Mouse (Mus musculus) embryo, embryonic 10.5 days (tissue): ENCODE data around the gene Rln1.
A peak's percentile ranks its signal among the peaks of the same experiment; 100 is the strongest.

Source experiments
- DNase-seq: peaks from one replicate; pipeline ENCODE4 v3.0.0-alpha.2; 2015; ENCODE audit warnings: low spot score

The Rln1 gene

DNA sequence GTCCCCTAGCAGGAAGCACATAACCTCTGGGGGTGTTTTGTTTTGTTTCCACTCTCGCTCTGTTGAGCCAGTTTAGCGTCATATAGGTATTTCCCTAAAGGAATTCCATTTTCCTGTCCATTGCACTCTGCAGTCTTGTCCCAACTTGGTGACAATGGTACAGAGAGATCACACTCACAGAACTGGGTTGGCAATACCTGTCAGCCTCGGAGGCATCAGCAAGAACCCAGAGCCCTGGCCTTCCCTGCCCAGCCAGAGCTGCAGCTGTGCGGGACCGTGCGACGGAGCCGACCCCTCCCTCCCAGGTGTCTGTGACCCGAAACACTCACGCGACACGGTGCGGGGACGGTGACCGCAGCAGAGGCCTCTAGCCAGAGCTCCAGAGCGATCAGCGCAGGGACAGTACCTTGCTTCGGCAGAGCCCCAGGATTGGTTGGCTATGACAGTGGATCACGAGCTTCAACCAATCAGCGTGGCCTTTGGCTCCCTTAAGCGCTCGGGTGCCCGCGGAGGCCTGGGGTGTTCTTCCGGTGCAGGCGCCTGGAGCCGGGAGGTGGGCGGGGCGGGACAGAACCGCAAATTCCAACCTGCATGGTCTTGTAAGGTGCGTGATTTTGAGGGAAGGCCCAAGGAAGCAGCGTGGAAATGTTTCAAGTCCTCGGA lies 27.1 kb upstream of the Rln1 start:
- peak; percentile 94 for DNase-seq

DNA sequence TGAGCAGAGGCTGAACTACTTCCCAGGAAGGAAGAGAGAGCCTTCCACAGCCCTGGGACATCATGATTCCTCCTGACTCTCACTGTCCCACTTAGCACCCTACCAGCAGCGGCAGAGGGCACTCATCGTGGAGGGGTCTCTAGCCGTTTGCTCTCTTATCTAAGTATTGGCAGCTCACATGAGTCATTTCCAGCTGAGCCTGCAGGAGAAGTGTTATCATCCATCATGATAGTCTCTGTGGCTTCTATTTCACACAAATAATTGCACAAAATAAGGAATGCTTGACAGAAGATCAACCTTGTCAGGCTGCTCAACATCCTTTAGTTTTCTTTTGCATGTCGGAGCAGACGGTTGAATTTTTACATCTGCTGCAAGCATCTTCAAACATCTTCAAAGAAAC lies 25.8 kb upstream of the Rln1 start:
- DNase-seq, result no peak

DNA sequence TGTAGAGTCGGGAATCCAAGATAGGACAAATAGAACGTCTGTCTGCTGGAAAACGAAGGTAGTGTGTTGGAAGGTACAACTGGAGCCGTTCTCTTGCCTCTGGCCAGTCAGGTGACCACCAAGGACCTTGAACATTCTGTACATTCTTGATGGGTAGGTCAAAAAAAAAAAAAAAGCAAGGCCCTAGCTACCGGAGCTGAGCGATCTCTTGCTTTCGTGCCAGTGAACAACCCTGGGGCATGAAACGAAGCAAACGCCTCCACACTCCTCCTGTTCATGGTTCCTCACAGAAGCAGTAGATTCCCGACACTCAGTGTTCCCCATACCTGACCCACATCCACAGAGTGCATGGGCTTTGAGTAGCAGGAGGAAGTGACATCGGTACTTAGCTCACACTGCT lies 21.8 kb upstream of the Rln1 start:
- DNase-seq, result no peak

GRCm38 (mm10) chr19:29354895-29355877 lies 20.7 kb upstream of the Rln1 start:
- DNase-seq, result peak; percentile 90

DNA sequence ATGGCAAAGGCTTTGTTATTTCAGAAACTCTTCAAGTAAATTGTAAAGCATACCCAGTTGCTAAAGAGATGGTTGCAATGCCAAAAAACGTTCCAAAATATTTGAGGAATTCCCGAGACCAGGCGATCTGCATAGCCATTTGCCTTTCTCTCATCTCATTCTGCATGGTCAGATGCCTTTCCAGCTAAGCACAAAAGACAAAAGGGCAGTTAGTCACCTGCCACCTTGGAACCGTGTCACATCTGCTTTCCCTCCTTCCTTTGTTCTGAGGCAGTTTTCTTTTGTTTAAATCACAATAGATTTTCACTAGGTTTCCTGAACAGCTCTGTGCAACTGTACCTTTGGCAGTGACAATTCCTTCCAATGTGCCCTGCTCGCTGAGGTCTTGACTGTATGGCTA lies 16.5 kb upstream of the Rln1 start:
- no peak for DNase-seq

DNA sequence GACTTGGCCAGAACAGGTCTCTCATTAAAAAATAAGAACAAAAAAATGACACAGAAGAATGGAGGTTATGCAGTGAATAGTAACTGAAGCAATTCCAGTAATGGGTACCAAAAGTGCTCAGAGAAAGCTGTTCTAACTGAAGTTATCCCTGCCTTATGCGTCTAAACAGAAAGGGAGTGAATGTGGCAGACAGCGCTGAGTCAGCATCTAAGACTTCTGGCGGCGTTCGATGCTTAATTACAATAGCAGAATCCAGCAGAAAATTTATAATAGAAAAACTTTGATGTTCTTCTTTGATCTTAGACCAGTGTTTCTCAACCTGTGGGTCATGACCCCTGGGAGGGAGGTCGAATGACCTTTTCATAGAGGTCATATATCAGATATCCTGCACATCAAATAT lies 11.2 kb upstream of the Rln1 start:
- no peak for DNase-seq

- DNase-seq, result no peak
Observed at GRCm38 (mm10) chr19:29344868-29345267, 10.4 kb upstream of the Rln1 start.

- no peak for DNase-seq
Observed at GRCm38 (mm10) chr19:29342281-29342680, 7.8 kb upstream of the Rln1 start.

DNA sequence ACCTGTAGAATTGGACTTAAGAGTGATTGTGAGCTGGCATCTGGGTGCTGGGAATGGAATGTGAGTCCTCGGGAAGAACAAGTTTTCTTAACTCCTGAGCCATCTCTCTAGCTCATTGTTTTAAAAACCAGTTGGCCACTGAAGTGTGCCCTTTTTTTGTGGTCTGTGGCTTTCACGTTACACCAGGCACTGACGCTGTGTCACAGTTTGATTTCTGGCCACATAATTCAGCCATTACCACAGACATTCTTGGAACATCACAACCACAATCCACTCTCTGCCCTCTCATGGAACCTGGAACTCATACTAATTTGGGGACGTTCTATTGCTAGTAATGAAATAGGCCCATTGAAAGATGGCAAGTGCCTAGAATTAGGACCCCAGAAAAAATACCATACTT lies 6.6 kb upstream of the Rln1 start:
- DNase-seq, result no peak

GRCm38 (mm10) chr19:29336624-29337023 lies 2.2 kb upstream of the Rln1 start:
- DNase-seq, result no peak

GRCm38 (mm10) chr19:29326822-29327552 lies 7.5 kb downstream of the Rln1 start:
- DNase-seq, result no peak

DNA sequence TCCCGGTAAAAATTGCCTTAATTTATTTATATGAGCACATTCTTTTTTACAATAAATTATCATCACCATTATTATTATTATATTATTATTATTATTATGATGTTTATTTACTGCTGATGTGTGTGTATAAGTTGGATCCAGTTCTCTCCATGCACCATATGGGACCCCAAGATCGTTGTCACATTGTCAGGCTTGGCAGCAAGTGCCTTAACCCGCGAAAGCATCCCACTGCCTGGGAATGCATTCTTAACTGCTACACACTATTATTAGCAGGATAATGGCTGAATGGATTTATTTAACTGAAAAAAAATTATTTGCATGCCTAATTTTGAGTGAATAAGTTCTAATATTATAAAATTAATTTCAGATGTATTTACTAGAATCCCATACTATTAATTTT lies 8.1 kb downstream of the Rln1 start:
- DNase-seq, result no peak

DNA sequence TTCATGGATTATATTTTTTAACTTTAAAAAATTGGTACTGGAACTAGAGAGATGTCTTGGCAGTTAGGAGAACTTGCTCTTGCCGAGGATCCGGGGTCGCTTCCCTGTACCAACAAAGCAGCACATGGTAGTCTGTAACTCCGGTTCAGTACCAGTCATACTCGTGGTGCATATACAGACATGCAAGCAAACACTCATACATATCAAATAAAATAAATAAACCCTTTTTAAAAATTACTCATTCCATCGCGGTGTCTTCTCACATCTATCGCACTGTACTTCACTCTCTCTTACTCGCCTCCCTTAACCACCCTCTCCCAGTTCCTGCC lies 8.7 kb downstream of the Rln1 start:
- DNase-seq, result no peak

GRCm38 (mm10) chr19:29325053-29325851 lies 9.2 kb downstream of the Rln1 start, which contains the start of gene Insl6:
Insl6 (minus strand) TSS chr19:29325356.
- peak; percentile 77 for DNase-seq

- DNase-seq, result no peak
Observed at GRCm38 (mm10) chr19:29323416-29324049, 10.9 kb downstream of the Rln1 start.

- DNase-seq, result no peak
Observed at GRCm38 (mm10) chr19:29312661-29313060, 21.8 kb downstream of the Rln1 start.

DNA sequence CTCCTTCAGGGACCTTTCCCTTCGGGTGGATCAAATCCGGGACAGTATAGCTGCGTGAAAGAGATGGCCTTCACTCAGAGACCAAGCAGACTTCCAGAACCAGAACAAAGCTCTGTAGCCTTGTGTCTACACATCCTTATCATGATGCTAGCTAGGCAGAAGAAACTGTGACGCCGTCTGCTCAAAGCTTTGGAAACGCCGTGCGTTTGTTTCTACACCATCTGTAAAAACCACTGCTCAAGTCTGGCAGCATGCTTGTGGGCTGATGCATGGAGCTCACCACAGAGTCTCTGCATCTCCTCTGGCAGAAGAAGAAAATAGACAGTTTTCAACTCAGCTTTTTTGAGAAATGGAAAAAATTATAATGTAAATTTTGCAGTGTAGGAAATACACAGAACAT lies 22.7 kb downstream of the Rln1 start:
- no peak for DNase-seq

DNA sequence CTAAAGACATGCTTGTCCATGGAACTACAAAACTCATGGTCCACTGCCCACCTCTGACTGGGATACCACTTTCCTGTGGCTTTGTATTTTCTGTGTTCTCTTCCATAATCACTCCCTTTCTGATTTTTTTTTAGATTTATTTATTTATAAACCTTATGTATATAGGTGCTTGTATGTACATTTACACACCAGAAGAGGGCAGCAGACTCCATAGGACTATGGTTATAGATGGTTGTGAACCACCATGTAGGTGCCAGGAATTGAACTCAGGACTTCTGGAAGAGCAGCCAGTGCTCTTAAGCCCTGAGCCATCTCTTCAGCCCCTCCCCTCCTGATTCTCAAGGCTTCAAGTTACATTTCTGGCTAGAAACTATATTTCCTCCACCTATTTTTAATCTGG lies 25.6 kb downstream of the Rln1 start:
- DNase-seq, result no peak

- no peak for DNase-seq
Observed at GRCm38 (mm10) chr19:29302119-29302518, 32.4 kb downstream of the Rln1 start.

GRCm38 (mm10) chr19:29300919-29301318 lies 33.6 kb downstream of the Rln1 start:
- no peak for DNase-seq

DNA sequence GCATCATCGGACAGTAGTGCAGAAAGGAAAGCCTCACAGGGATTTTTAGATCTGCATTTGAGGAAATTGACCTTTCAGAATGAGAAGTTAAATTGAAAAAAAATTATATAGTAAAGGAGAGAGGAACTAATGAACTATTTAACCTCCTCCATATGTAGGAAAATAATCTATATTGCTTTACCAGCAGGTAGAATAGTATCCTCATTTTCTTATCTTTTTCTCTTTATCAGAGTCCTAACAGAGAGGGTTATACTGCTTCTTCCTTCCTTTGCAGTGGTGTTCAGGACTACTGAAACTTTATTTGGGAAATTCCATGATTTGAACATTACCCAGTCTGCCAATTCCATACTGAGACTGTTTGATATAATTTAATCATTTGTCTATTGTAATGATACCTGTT lies 37.1 kb downstream of the Rln1 start:
- DNase-seq, result no peak
